Mouse (Mus musculus) CD4-positive, CD25-positive, alpha-beta regulatory T cell (primary cell): ENCODE measurements around the gene Tmem81. TPM values are rescaled to one million over a fixed set of nuclear protein-coding genes. Genes with fewer than 3 reads are reported as not detected.

Source experiments
- polyA plus RNA-seq: library from polyadenylated mRNA; unstranded; fragments of 100-300 nt; shearing (Covaris generic); gene quantifications from one replicate; pipeline ENCODE4 v1.2.1, GENCODE M21; 2017

Gene Tmem81
- polyA plus RNA-seq, result 9.7 TPM

DNA sequence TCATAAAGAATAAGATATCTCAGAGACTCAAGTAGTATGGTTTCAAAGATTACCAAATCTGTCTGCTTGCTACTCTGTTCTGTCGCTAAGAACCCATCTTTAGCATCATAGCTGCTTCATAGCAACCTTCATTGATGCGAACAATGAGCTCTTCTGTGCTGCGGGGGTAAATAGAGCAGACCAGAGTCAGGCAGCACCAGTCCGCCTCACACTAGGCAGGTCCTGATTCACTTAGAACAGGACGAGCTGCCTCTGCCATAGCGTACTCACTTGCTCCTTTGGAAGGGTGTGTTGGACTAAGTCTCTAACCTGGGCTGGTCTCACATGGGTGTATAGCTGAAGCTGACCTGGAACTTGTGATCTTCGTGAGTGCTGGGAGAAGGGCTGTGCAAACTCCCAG, at the start of gene Tmem81:
Gene Tmem81 (plus strand): TSS at position 173 of the 400 bp plus-strand sequence.

GRCm38 (mm10) chr1:132476928-132477691, 28.9 kb upstream of the Tmem81 start, which contains the start of gene Rbbp5:
Gene Rbbp5 (plus strand): TSS chr1:132477365.

DNA sequence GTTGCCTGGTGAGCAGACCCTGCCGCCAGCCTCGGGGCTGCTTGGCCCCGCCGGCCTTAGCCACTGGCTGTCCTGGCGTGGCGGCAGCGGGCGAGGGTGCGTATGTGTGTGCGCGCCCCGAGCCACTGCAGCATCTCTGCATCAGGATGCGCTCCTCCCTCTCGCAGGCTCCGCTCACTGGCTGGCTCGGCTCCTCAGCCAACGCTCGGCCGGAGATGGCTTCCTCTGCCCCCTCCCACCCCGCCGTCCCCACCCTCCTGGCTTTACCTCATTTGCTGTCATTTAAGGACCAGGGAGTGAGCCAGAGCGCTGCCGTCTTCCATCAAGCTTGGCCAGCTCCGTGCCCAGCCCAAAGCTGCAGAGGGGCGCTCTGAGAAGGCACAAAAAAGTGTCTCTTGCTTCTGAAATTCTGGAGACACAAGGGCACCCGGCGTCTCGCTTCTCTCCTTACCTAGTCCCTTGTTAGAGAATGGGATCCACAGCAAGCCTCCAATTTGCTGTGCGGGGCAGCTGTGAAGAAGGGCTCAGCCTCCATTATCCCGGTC, 36.8 kb downstream of the Tmem81 start, which contains the start of gene Cntn2:
Gene Cntn2 (minus strand): TSS at position 495 of the 545 bp plus-strand sequence.

Other genes starting within 250 kb of the Tmem81 start
- gene Klhdc8a, start 207.6 kb upstream of the Tmem81 start, polyA plus RNA-seq, result not detected
- 3.8 TPM for gene Nuak2, start 190.1 kb upstream of the Tmem81 start, polyA plus RNA-seq
- 0.75 TPM for gene Tmcc2, start 114.9 kb upstream of the Tmem81 start, polyA plus RNA-seq
- 10.6 TPM for gene Dstyk, start 88.7 kb upstream of the Tmem81 start, polyA plus RNA-seq
- 61.2 TPM for gene Rbbp5, start 28.9 kb upstream of the Tmem81 start, polyA plus RNA-seq
- gene Cntn2, start 37.0 kb downstream of the Tmem81 start, polyA plus RNA-seq, result not detected
- not detected for gene Nfasc, start 235.6 kb downstream of the Tmem81 start, polyA plus RNA-seq